Mouse (Mus musculus) kidney, embryonic 16.5 days (tissue): ENCODE measurements around the gene Mtus2. TPM values are rescaled to one million over a fixed set of nuclear protein-coding genes. Genes with fewer than 3 reads are reported as not detected.

Source experiments
- ATAC-seq: fragments of 200-750 bp; cut with Nextera tagmentation; 2 replicates; pipeline ENCODE4 v1.8.0; 2017; ENCODE audit warnings: moderate TSS enrichment; ENCODE audit not compliant: low FRiP score, low TSS enrichment
- H3K27ac ChIP-seq: fragments of 300-500 bp; sonication (generic); 2 replicates; pipeline ENCODE4 v1.5.1; 2014; ENCODE audit warnings: low read length
- H3K27me3 ChIP-seq: fragments of 300-500 bp; sonication (generic); 2 replicates; pipeline ENCODE4 v1.6.1; 2014; ENCODE audit warnings: low read length, control low read depth, mixed read lengths; ENCODE audit not compliant: insufficient read depth
- H3K36me3 ChIP-seq: fragments of 300-500 bp; sonication (generic); 2 replicates; pipeline ENCODE4 v1.6.1; 2014; ENCODE audit warnings: low read length, control low read depth, mixed read lengths; ENCODE audit not compliant: insufficient read depth
- H3K4me1 ChIP-seq: fragments of 300-500 bp; sonication (generic); 2 replicates; pipeline ENCODE4 v1.6.1; 2014; ENCODE audit warnings: low read length, control low read depth, mixed read lengths; ENCODE audit not compliant: insufficient read depth
- H3K4me2 ChIP-seq: fragments of 300-500 bp; sonication (generic); replicated peaks from 2 replicates; pipeline ENCODE4 v1.6.1; 2014; ENCODE audit warnings: low read depth, low read length
- H3K4me3 ChIP-seq: fragments of 300-500 bp; sonication (generic); 2 replicates; pipeline ENCODE4 v1.5.1; 2014; ENCODE audit warnings: mild to moderate bottlenecking, low read length
- H3K9ac ChIP-seq: fragments of 300-500 bp; sonication (generic); replicated peaks from 2 replicates; pipeline ENCODE4 v1.6.1; 2014; ENCODE audit warnings: low read length
- H3K9me3 ChIP-seq: fragments of 300-500 bp; sonication (generic); 2 replicates; pipeline ENCODE4 v1.6.1; 2016; ENCODE audit warnings: low read length, control low read depth
- WGBS: fragments of 180-500 bp; shearing (Covaris S2); extraction: QIAGEN DNeasy Blood & Tissue Kit; methylation state at CpG from one replicate; pipeline ENCODE4 v1.1.7; 2014; 5-methylcytosine and 5-hydroxymethylcytosine counted together
- polyA plus RNA-seq: library from polyadenylated mRNA; unstranded; fragments of >200 nt; fragmentation: Nextera tagmentation; extraction: Ambion mirVana; gene quantifications from 2 replicates; pipeline ENCODE4 v1.2.1, GENCODE M21; 2015

Gene Mtus2
- polyA plus RNA-seq = 1.9 and 2.7 TPM in 2 replicates

DNA sequence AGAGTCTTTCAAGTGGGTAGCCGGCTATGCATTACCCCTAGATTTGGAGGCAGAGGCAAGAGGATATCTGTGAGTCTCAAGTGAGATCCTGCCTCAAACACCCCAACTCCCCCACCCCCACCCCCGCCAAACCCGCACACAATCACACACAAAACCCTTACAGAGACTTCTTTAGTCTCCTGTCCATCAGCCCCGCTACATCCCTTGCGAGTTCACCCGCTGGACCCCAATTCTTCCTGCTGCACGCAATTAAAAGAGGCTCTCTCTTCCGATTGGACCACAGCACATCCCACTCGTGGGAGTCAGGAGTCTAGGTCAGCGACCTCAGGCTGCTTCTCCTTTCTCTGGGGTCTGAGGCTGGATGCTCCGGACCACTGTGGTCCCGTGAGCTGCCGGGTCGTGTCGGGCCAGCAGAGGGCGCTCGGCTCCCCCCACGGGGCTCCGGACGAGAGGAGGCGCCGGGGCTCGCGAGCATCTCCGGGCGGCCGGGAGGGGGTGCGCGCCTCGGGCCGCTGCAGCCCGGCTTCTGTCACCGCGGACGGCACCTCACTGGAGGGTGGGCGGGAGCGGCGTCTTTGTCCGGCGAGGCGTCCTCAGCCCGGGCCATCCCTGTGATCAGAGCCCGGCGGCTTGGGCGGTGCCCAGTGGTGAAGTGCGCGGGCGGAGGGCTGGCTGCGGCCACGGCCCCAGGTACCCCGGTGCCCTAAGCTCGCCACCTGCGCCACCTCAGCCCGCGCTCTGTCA lies at the start of gene Mtus2:
Gene Mtus2, plus strand, starts transcription at position 500 of the 744 bp plus-strand sequence.
- H3K27ac ChIP-seq = no peak within 1 kb of the TSS
- under 1% methylated on average over 54 of the region's 55 CpGs for WGBS
- no peaks in the 10 kb centered on the region for H3K9me3 ChIP-seq
- ATAC-seq = peak; percentile 93
- peaks cover 13% of the 10 kb centered on the region for H3K4me1 ChIP-seq
- H3K4me3 ChIP-seq = peak within 1 kb of the TSS; percentile 54
- peaks cover 41% of the 10 kb centered on the region for H3K27me3 ChIP-seq
- H3K36me3 ChIP-seq = no peaks in the 10 kb centered on the region
- H3K9ac ChIP-seq = peak within 1 kb of the TSS; percentile 33; the same call in 1 of the 2 replicates
- peak within 1 kb of the TSS; percentile 92 for H3K4me2 ChIP-seq

DNA sequence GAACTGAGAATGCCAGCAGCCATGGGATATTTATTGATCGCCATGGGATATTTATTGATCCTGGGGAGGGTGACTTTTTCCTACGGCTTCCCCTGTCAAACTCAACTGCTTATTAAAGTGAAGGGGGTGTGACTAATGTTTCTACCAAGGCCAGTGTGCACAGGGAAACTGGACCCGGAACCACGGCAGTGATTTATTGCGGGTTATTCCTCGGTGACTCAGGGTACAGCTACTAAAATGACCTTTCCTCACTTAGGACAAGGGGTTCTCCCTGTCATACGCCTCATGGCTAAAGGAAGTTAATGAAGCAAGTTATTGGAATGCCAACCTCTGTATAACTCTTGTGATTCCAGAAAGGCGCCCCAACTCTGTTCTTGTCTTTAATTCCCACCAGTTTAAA lies 49.3 kb upstream of the Mtus2 start:
- H3K9me3 ChIP-seq = peaks cover 3% of the 10 kb centered on the region; the same call in 1 of the 2 replicates
- H3K4me2 ChIP-seq = no peak overlapping the region
- WGBS = 53% methylated on average over 8 of the region's 8 CpGs
- H3K4me3 ChIP-seq = no peak overlapping the region
- no peaks in the 10 kb centered on the region; the same call in 1 of the 2 replicates for H3K4me1 ChIP-seq
- no peak overlapping the region for H3K9ac ChIP-seq
- H3K27ac ChIP-seq = no peak overlapping the region
- ATAC-seq = no peak
- H3K27me3 ChIP-seq = no peaks in the 10 kb centered on the region
- no peaks in the 10 kb centered on the region for H3K36me3 ChIP-seq

DNA sequence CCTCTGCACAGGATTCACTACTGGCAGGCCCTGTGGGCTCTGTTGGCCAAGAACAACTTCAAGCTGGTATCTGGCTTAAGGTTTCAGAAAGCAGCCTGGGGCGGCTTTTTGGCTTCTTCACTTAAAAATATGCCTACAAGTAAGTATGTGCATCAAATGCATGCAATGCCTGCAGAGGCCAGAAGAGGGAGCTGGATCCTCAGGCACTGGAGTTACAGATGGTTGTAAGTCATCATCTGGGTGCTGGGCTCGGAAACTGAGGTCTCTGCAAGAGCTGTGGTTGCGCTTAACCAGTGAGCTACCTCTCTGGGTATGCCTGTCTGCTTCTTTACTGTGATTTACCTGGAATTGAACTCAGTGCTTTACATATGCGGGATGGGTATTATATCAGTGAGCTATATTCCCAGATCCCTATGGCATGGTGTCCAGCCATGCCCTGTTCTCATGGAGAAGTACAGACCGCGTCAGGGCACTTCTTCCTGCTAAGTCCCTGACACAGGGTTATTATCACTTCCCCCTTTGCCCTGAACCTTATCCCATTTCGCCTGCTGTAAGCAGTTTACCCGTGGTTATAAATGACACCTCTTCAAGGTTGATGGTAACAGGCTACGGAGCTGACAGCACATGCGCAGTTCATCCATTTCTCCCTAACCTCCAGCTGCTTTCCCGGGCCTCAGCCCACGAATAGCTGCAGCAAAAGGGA lies 46.2 kb upstream of the Mtus2 start:
- Histone ChIP-seq H3K4me2 (no peak overlapping the region), H3K4me3 (no peak overlapping the region), H3K27ac (no peak overlapping the region), H3K36me3 (no peaks in the 10 kb centered on the region), H3K27me3 (no peaks in the 10 kb centered on the region), H3K4me1 (peaks cover 13% of the 10 kb centered on the region), H3K9ac (no peak overlapping the region), H3K9me3 (peaks cover 3% of the 10 kb centered on the region; the same call in 1 of the 2 replicates)
- ATAC-seq = no peak
- WGBS = 76% methylated on average over 12 of the region's 12 CpGs

DNA sequence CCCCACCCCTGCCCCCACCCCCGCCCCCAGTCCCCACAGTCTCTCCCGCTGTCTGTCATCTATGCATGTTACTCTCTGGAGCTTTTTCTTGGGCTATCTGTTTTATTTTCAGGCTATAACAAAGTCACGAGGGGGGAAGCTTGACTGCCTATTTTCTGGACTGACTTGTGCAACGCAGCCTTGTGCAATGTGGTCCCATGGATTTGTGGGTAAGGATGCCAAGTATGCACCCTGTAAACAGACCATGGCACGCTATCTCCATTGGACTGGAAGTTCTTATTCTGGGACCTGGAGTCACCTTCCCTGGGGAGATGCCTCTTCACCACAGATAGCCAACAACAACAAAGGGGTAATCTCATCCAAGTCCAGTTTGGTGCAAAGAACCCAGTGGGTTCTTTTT lies 45.4 kb upstream of the Mtus2 start:
- Histone ChIP-seq H3K27ac (no peak overlapping the region), H3K9me3 (peaks cover 3% of the 10 kb centered on the region; the same call in 1 of the 2 replicates), H3K9ac (no peak overlapping the region), H3K4me3 (no peak overlapping the region), H3K4me1 (peaks cover 13% of the 10 kb centered on the region), H3K4me2 (no peak overlapping the region), H3K27me3 (no peaks in the 10 kb centered on the region), H3K36me3 (no peaks in the 10 kb centered on the region)
- 66% methylated on average over 5 of the region's 5 CpGs for WGBS
- no peak for ATAC-seq

DNA sequence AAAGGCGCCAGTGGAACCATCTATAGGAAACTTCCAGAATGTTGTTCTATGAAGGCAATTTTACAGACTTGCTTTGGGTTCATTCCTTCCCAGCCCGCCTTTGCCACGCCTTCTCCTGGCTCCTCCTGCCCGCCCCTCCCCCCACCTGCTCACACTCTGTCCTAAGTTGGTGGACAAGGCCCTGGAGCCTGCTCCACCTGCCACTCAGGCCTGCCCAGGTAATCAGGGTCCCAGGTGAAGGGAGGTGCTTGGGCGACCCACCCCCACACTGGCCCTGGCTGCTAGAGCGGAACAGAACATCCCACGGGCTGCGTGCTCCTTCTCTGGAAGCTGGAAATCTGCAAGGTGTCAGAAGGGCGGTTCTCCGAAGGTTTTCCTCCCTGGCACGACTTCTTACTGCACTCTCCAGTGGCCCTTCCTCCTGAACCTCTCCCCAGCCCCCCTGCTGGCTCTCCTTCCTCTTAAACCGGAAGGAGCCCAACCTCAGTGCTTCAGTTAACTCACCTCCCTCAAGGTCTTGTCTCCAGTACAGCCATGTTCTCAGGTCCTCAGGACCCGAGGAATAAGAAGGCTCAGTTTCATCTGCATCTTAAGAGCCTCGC lies 43.8 kb upstream of the Mtus2 start:
- no peaks in the 10 kb centered on the region for H3K36me3 ChIP-seq
- peak overlapping the region; percentile 64 for H3K27ac ChIP-seq
- peak overlapping the region; percentile 36 for H3K4me2 ChIP-seq
- H3K4me3 ChIP-seq = peak overlapping the region; percentile 5; the same call in 1 of the 2 replicates
- H3K9me3 ChIP-seq = peaks cover 3% of the 10 kb centered on the region; the same call in 1 of the 2 replicates
- no peaks in the 10 kb centered on the region for H3K27me3 ChIP-seq
- H3K4me1 ChIP-seq = peaks cover 13% of the 10 kb centered on the region
- 21% methylated on average over 14 of the region's 14 CpGs for WGBS
- peak; percentile 88 for ATAC-seq
- peak overlapping the region; percentile 41 for H3K9ac ChIP-seq

DNA sequence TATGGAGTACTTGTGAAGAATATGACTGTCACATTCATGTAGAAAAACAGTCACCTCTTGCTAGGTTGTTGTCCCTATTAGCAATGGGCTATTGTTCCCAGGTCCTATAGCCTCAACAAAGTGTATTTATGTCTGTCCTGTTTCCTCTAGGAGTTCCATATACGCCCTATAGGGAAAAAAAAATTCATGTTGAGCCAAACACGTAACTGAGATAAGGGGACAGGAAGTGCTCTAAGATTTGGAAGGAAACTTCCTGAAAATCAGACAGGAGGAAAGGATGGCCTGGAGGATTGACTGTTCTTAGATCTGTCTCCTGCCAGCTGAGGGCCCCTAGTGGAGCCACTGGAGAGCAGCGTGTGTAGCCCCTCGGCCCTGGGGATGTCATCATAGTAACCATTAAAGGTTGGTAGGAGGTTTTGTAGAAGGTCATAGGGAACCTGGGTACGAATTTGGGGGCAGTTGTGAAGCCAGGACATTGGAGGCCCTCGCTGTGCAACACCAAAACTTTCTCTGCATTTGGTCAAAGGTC lies 42.0 kb upstream of the Mtus2 start:
- no peak overlapping the region for H3K9ac ChIP-seq
- no peaks in the 10 kb centered on the region for H3K36me3 ChIP-seq
- H3K4me2 ChIP-seq = no peak overlapping the region
- peaks cover 13% of the 10 kb centered on the region for H3K4me1 ChIP-seq
- no peak overlapping the region; the same call in 1 of the 2 replicates for H3K27ac ChIP-seq
- 50% methylated on average over 6 of the region's 6 CpGs for WGBS
- no peaks in the 10 kb centered on the region for H3K27me3 ChIP-seq
- H3K4me3 ChIP-seq = no peak overlapping the region
- ATAC-seq = no peak
- H3K9me3 ChIP-seq = peaks cover 3% of the 10 kb centered on the region; the same call in 1 of the 2 replicates

DNA sequence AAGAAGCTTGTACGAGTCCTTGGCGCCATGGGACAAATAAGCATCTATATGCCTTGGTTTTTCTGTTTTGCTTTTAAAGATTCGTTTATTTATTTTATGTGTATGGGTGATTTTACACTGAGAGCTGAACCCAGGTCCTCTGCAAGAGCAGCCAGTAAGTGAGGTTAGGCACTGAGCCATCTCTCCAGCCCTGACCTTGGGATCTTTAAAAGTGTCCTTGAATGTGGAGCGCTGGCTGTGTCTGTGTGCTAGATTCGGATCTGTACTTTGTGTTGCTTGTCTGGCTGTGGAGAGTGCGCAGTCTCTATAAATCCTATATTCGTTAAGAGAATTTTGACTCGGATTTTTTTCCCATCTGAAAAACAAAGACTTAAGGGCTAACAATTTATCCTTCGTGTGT lies 40.9 kb upstream of the Mtus2 start:
- H3K9me3 ChIP-seq = no peaks in the 10 kb centered on the region
- 87% methylated on average over 9 of the region's 9 CpGs for WGBS

DNA sequence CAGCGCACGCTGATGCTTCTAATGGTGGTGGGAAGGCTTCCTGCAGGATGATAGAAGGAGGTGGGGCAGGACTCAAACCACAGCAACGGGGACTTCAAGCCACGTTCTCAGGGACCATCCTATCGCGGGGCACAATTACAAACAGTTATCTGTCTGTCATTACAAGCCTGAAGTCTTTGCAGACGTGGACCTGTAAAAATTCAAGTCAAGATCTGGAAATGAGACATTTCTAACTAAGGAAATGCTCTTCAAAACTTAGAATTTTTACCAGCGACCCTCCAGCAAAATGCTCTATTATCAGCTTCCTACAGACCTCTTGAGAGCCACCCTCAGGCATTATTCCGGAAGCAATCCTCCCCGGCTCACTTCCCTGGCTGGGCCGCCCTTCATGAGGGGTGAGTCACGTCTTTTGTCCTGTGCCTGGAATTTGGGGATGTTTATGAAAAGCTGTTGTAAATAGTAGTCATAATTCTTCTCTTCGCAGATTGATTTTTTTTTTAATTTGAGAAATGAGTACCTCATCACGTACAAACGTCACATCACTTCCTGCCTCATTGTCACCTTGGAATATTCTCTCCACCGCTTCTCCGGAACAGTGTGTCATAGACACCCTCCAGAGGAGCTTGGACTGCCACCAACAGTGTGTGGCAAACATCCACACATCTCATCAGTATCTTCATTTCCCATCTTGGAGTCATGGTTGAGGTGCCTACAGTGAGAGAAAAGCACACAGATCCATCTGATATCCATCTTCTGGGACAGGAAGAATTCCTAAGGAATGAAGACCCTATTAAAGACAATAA lies 38.9 kb upstream of the Mtus2 start:
- Histone ChIP-seq H3K36me3 (no peaks in the 10 kb centered on the region), H3K4me2 (no peak overlapping the region), H3K27me3 (no peaks in the 10 kb centered on the region), H3K9me3 (no peaks in the 10 kb centered on the region), H3K4me3 (no peak overlapping the region), H3K4me1 (peaks cover 9% of the 10 kb centered on the region), H3K9ac (no peak overlapping the region), H3K27ac (peak overlapping the region; percentile 66)
- WGBS = 68% methylated on average over 17 of the region's 17 CpGs
- peak; percentile 55; the same call in 1 of the 2 replicates for ATAC-seq

More for the DNA sequence above, 40.9 kb upstream of the Mtus2 start:
- Histone ChIP-seq H3K4me2 (no peak overlapping the region), H3K36me3 (no peaks in the 10 kb centered on the region), H3K4me3 (no peak overlapping the region), H3K9ac (no peak overlapping the region), H3K4me1 (peaks cover 13% of the 10 kb centered on the region), H3K27me3 (no peaks in the 10 kb centered on the region), H3K27ac (no peak overlapping the region)
- no peak for ATAC-seq

DNA sequence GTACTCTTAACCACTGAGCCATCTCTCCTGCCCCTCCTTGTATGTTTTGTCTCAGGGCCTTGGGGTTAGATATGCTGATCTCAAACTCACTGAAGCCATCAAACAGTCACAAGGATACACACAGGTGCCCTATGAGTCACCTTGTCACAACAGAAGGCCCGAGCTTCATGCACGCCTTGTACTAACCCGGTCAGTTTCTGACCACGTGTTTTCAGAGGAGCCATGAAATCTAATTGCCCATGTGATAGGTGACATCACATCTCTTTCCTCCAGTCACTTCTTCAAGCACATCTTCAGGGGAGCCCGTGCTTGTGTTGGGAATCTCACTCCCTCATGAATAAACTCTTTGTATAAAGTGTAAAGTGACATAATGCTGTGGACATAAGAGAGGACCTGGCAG lies 32.5 kb upstream of the Mtus2 start:
- no peak overlapping the region for H3K27ac ChIP-seq
- WGBS = 73% methylated on average over 5 of the region's 5 CpGs
- H3K9ac ChIP-seq = no peak overlapping the region
- H3K36me3 ChIP-seq = no peaks in the 10 kb centered on the region
- H3K9me3 ChIP-seq = no peaks in the 10 kb centered on the region
- no peaks in the 10 kb centered on the region for H3K4me1 ChIP-seq
- H3K4me2 ChIP-seq = no peak overlapping the region
- H3K27me3 ChIP-seq = no peaks in the 10 kb centered on the region
- ATAC-seq = no peak
- no peak overlapping the region for H3K4me3 ChIP-seq
